Mouse (Mus musculus) liver, postnatal 0 days (tissue): ENCODE measurements at regions not wholly inside any gene's neighbourhood (a gene's known extent, or its start where the extent isn't known, plus 50 kb on each side); places are given as distances from the start of the nearest gene placed in this dataset.

Experiments
- ATAC-seq: fragments of 200-750 bp; cut with Nextera tagmentation; 2 replicates; pipeline ENCODE4 v1.8.0; 2017; ENCODE audit warnings: mild to moderate bottlenecking, moderate library complexity
- DNase-seq: peaks from one replicate; pipeline ENCODE4 v3.0.0-alpha.2; 2016
- H3K27ac ChIP-seq: fragments of 300-500 bp; sonication (generic); 2 replicates; pipeline ENCODE4 v1.5.1; 2014; ENCODE audit warnings: antibody characterized with exemption, moderate library complexity, mild to moderate bottlenecking, low read depth
- H3K27me3 ChIP-seq: fragments of 300-500 bp; sonication (generic); 2 replicates; pipeline ENCODE4 v1.6.1; 2014; ENCODE audit warnings: low read length, control low read depth, mixed read lengths; ENCODE audit not compliant: insufficient read depth
- H3K36me3 ChIP-seq: fragments of 300-500 bp; sonication (generic); replicated peaks from 2 replicates; pipeline ENCODE4 v1.6.1; 2014; ENCODE audit warnings: mild to moderate bottlenecking, control low read depth, low read length, moderate library complexity, mixed read lengths; ENCODE audit not compliant: insufficient read depth
- H3K4me1 ChIP-seq: fragments of 300-500 bp; sonication (generic); 2 replicates; pipeline ENCODE4 v1.6.1; 2014; ENCODE audit warnings: antibody characterized with exemption, mild to moderate bottlenecking, control low read depth; ENCODE audit not compliant: insufficient read depth
- H3K4me2 ChIP-seq: fragments of 300-500 bp; sonication (generic); 2 replicates; pipeline ENCODE4 v1.6.1; 2014; ENCODE audit warnings: low read depth, mild to moderate bottlenecking, low read length, moderate library complexity, mixed read lengths
- H3K4me3 ChIP-seq: fragments of 300-500 bp; sonication (generic); 2 replicates; pipeline ENCODE4 v1.5.1; 2014; ENCODE audit warnings: low read depth, low read length
- H3K9ac ChIP-seq: fragments of 300-500 bp; sonication (generic); replicated peaks from 2 replicates; pipeline ENCODE4 v1.6.1; 2014; ENCODE audit warnings: mild to moderate bottlenecking, moderate library complexity
- H3K9me3 ChIP-seq: fragments of 300-500 bp; sonication (generic); 2 replicates; pipeline ENCODE4 v1.6.1; 2016; ENCODE audit warnings: mild to moderate bottlenecking, control low read depth, low read length, mixed read lengths
- CTCF ChIP-seq: sonication (generic); IDR thresholded peaks from 2 replicates; pipeline ENCODE4 v1.5.1; 2016; ENCODE audit warnings: antibody characterized with exemption, low read depth
- EP300 ChIP-seq: IDR thresholded peaks from 2 replicates; pipeline ENCODE4 v1.6.1; 2016; ENCODE audit warnings: antibody characterized with exemption, low read depth, mild to moderate bottlenecking
- WGBS: fragments of 180-500 bp; shearing (Covaris S2); extraction: QIAGEN DNeasy Blood & Tissue Kit; methylation state at CpG from one replicate; pipeline ENCODE4 v1.1.7; 2014; ENCODE audit not compliant: insufficient replicate concordance; 5-methylcytosine and 5-hydroxymethylcytosine counted together

GRCm38 (mm10) chr14:46225851-46226608, 153.2 kb upstream of the Gm15217 start:
- no peak overlapping the region for H3K4me2 ChIP-seq
- H3K27me3 ChIP-seq: no peaks in the 10 kb centered on the region
- no peaks in the 10 kb centered on the region for H3K36me3 ChIP-seq
- no peaks in the 10 kb centered on the region for H3K4me1 ChIP-seq
- no peak overlapping the region for H3K27ac ChIP-seq
- TF ChIP-seq EP300: no peak
- no peak for TF ChIP-seq CTCF
- DNase-seq: no peak
- no peak overlapping the region for H3K4me3 ChIP-seq
- 69% methylated on average over 6 of the region's 6 CpGs for whole genome bisulfite sequencing
- H3K9me3 ChIP-seq: no peaks in the 10 kb centered on the region
- ATAC-seq: no peak
- H3K9ac ChIP-seq: no peak overlapping the region

- H3K27ac ChIP-seq: no peak overlapping the region
- H3K4me3 ChIP-seq: no peak overlapping the region
- no peaks in the 10 kb centered on the region for H3K36me3 ChIP-seq
- no peak overlapping the region for H3K4me2 ChIP-seq
- no peaks in the 10 kb centered on the region for H3K27me3 ChIP-seq
- TF ChIP-seq EP300 (no peak), CTCF (no peak)
- 59% methylated on average over 3 of the region's 3 CpGs for whole genome bisulfite sequencing
- H3K9me3 ChIP-seq: no peaks in the 10 kb centered on the region
- ATAC-seq (no peak), DNase-seq (no peak)
- no peak overlapping the region for H3K9ac ChIP-seq
- H3K4me1 ChIP-seq: no peaks in the 10 kb centered on the region
Observed at GRCm38 (mm10) chr14:46234040-46234439, 145.2 kb upstream of the Gm15217 start.

- H3K36me3 ChIP-seq: no peaks in the 10 kb centered on the region
- ATAC-seq (no peak), DNase-seq (no peak)
- TF ChIP-seq CTCF: no peak
- TF ChIP-seq EP300: no peak
- H3K27me3 ChIP-seq: no peaks in the 10 kb centered on the region
- H3K4me2 ChIP-seq: no peak overlapping the region
- WGBS: 87% methylated on average over 8 of the region's 8 CpGs
- H3K4me3 ChIP-seq: no peak overlapping the region
- H3K27ac ChIP-seq: no peak overlapping the region
- no peak overlapping the region for H3K9ac ChIP-seq
- H3K9me3 ChIP-seq: no peaks in the 10 kb centered on the region
- H3K4me1 ChIP-seq: no peaks in the 10 kb centered on the region
Observed at GRCm38 (mm10) chr14:46234835-46235234, 144.4 kb upstream of the Gm15217 start.

GRCm38 (mm10) chr14:46240046-46240800, 139.0 kb upstream of the Gm15217 start:
- Histone ChIP-seq H3K4me2 (no peak overlapping the region), H3K27me3 (no peaks in the 10 kb centered on the region), H3K27ac (no peak overlapping the region), H3K4me1 (peaks cover 7% of the 10 kb centered on the region), H3K36me3 (no peaks in the 10 kb centered on the region), H3K4me3 (no peak overlapping the region), H3K9me3 (0 out of 2 replicates have a peak, but pooled peaks cover 3% of the 10 kb centered on the region), H3K9ac (no peak overlapping the region)
- ATAC-seq (no peak), DNase-seq (no peak)
- 72% methylated on average over 15 of the region's 15 CpGs for WGBS
- TF ChIP-seq EP300 (0 out of 2 replicates have a peak, but pooled peaks have one; percentile 13), CTCF (no peak)

- Histone ChIP-seq H3K27me3 (no peaks in the 10 kb centered on the region), H3K36me3 (no peaks in the 10 kb centered on the region), H3K4me2 (no peak overlapping the region), H3K27ac (no peak overlapping the region), H3K9ac (no peak overlapping the region), H3K9me3 (0 out of 2 replicates have a peak, but pooled peaks cover 3% of the 10 kb centered on the region), H3K4me1 (peaks cover 7% of the 10 kb centered on the region), H3K4me3 (no peak overlapping the region)
- DNase-seq (no peak), ATAC-seq (no peak)
- WGBS: 71% methylated on average over 2 of the region's 2 CpGs
- TF ChIP-seq EP300 (no peak), CTCF (no peak)
Observed at GRCm38 (mm10) chr14:46240896-46241295, 138.3 kb upstream of the Gm15217 start.
